Comparison of ENCODE assay signal across 17 mouse cellular contexts in the genomic region with DNA sequence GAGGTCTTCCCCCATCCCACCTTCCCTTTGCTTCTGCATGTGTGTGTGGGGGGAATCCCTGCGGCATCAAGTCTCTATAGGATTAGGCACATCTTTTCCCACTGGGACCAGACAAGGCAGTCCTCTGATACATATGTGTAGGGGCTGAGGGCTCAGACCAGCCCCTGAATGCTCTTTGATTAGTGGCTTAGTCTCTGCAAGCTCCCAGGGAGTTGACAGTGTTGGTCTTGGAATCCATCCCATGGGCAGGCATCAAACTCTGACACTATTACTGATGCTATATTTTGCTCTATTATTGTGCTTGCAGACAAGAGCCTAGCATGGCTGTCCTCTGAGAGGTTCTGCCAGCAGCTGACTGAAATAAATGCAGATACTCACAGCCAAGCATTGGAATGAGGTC.
"Had no signal": no experiment of that assay in that cellular context is flagged by ENCODE, and none has a peak within 500 bp of the region (broad histone marks: within the 10 kb centered on the region; RNA-seq: fewer than 3 reads in every experiment).

No protein-coding gene starts in this region.

- H3K4me3 ChIP-seq: liver, embryonic 15.5 days; megakaryocyte, embryonic 14.5 days; midbrain, embryonic 13.5 days; midbrain, embryonic 15.5 days; neural tube, embryonic 12.5 days; stomach, embryonic 15.5 days had no signal

- H3K36me3 ChIP-seq: liver, embryonic 15.5 days; midbrain, embryonic 13.5 days; midbrain, embryonic 15.5 days; neural tube, embryonic 12.5 days; stomach, embryonic 15.5 days had no signal

- H3K9ac ChIP-seq: liver, embryonic 15.5 days; liver, postnatal 0 days; midbrain, embryonic 13.5 days; midbrain, embryonic 15.5 days; neural tube, embryonic 12.5 days; stomach, embryonic 15.5 days had no signal

- H3K27me3 ChIP-seq: liver, embryonic 15.5 days; megakaryocyte, embryonic 14.5 days; midbrain, embryonic 13.5 days; midbrain, embryonic 15.5 days; neural tube, embryonic 12.5 days; stomach, embryonic 15.5 days had no signal

- H3K4me1 ChIP-seq: liver, embryonic 15.5 days; megakaryocyte, embryonic 14.5 days; midbrain, embryonic 15.5 days; neural tube, embryonic 12.5 days; stomach, embryonic 15.5 days had no signal

- H3K27ac ChIP-seq: liver, embryonic 15.5 days; macrophage; midbrain, embryonic 13.5 days; midbrain, embryonic 15.5 days; neural tube, embryonic 12.5 days; stomach, embryonic 15.5 days; stomach, postnatal 0 days had no signal

- ATAC-seq: liver, postnatal 0 days; lung, postnatal 0 days; midbrain, embryonic 13.5 days; midbrain, embryonic 15.5 days had no signal

- H3K9me3 ChIP-seq: liver, embryonic 15.5 days; megakaryocyte, embryonic 14.5 days; midbrain, embryonic 13.5 days; midbrain, embryonic 15.5 days; neural tube, embryonic 12.5 days; stomach, embryonic 15.5 days had no signal

- H3K4me2 ChIP-seq: liver, embryonic 15.5 days; midbrain, embryonic 11.5 days; midbrain, embryonic 13.5 days; midbrain, embryonic 15.5 days; neural tube, embryonic 12.5 days; stomach, embryonic 15.5 days had no signal

- DNase-seq: liver, postnatal 0 days; lung, adult 2 months; lung, postnatal 36 days; right cerebral cortex, postnatal 14 days; thymus, adult 2 months; thymus, postnatal 25 days; thymus, postnatal 4 days had no signal
